Mouse (Mus musculus) megakaryocyte, embryonic 14.5 days (primary cell): ENCODE measurements around the gene Sypl.

ENCODE experiments used
- FLI1 ChIP-seq: IDR thresholded peaks from 2 replicates; pipeline ENCODE4 v1.6.1; 2012; ENCODE audit warnings: low read length, inconsistent platforms, mixed read lengths
- GATA1 ChIP-seq: IDR thresholded peaks from 3 replicates; pipeline ENCODE4 v1.6.1; 2012; ENCODE audit warnings: mixed read lengths, low read length, inconsistent platforms, borderline replicate concordance

GRCm38 (mm10) chr12:32953596-32954215, at the start of gene Sypl:
- TF ChIP-seq GATA1 (no peak), FLI1 (no peak)
